Mouse (Mus musculus) monocyte, adult 59 days (primary cell): ENCODE data around the gene Olfr1274-ps. TPM values are rescaled to one million over a fixed set of nuclear protein-coding genes. Genes with fewer than 3 reads are reported as not detected.

Experiments used
- total RNA-seq, 2 experiments: library from RNA; stranded (reverse); gene quantifications; one replicate each; pipeline ENCODE4 v1.2.4; 2023

The Olfr1274-ps gene
- total RNA-seq: not detected

GRCm38 (mm10) chr2:90398633-90399107 is at the start of gene Olfr1274-ps:
Olfr1274-ps (plus strand) TSS chr2:90398683.

Other genes with a start within 250 kb of the Olfr1274-ps start
- gene Olfr1270, start 245.6 kb upstream of the Olfr1274-ps start, total RNA-seq: not detected
- under 1 TPM; 0.33 to 0.50 TPM for gene Olfr1506, start 174.2 kb upstream of the Olfr1274-ps start, total RNA-seq
- not detected for gene Olfr142, start 141.1 kb upstream of the Olfr1274-ps start, total RNA-seq
- not detected for gene Olfr1271, start 127.7 kb upstream of the Olfr1274-ps start, total RNA-seq
- gene Olfr1272, start 105.8 kb upstream of the Olfr1274-ps start, total RNA-seq: not detected
- gene Gm13769, start 76.5 kb upstream of the Olfr1274-ps start, total RNA-seq: not detected
- 100 to 1,000 TPM; 340 to 345 TPM for gene Ptprj, start 182.0 kb downstream of the Olfr1274-ps start, total RNA-seq